Mouse (Mus musculus) kidney, adult 2 months (tissue): ENCODE results near the gene Nol4l. TPM values are rescaled to one million over a fixed set of nuclear protein-coding genes. Genes with fewer than 3 reads are reported as not detected.

Experiments
- DNase-seq: peaks from one replicate; pipeline ENCODE4 v3.0.0; 2021
- H3K27ac ChIP-seq: fragments of 200-500 bp; 2 replicates; pipeline ENCODE4 v1.5.1; 2012; ENCODE audit warnings: low read depth, low read length, control low read depth, inconsistent platforms; ENCODE audit not compliant: insufficient read depth
- H3K27me3 ChIP-seq: fragments of 200-500 bp; replicated peaks from 2 replicates; pipeline ENCODE4 v1.6.1; 2012; ENCODE audit warnings: mild to moderate bottlenecking, moderate library complexity, low read length, inconsistent platforms; ENCODE audit not compliant: control insufficient read depth, insufficient read depth
- H3K36me3 ChIP-seq: fragments of 200-500 bp; 2 replicates; pipeline ENCODE4 v1.6.1; 2012; ENCODE audit warnings: mild to moderate bottlenecking, moderate library complexity, low read length, inconsistent platforms; ENCODE audit not compliant: control insufficient read depth, insufficient read depth
- H3K4me1 ChIP-seq: fragments of 200-500 bp; 2 replicates; pipeline ENCODE4 v1.6.1; 2011; ENCODE audit warnings: low read length; ENCODE audit not compliant: control insufficient read depth, insufficient read depth
- H3K4me3 ChIP-seq: fragments of 200-500 bp; 2 replicates; pipeline ENCODE4 v1.5.1; 2011; ENCODE audit warnings: mild to moderate bottlenecking, low read depth, low read length, control low read depth; ENCODE audit not compliant: insufficient read depth
- CTCF ChIP-seq: fragments of 200-500 bp; conservative IDR thresholded peaks from 2 replicates; pipeline ENCODE4 v1.5.1; 2011; ENCODE audit warnings: low read depth, mild to moderate bottlenecking, control low read depth, low read length, moderate library complexity, mixed read lengths; ENCODE audit not compliant: insufficient read depth, insufficient read length
- POLR2A ChIP-seq: fragments of 200-500 bp; IDR thresholded peaks from one replicate; pipeline ENCODE4 v1.6.1; 2011; ENCODE audit warnings: low read depth, low read length, control low read depth
- WGBS: fragments of 180-500 bp; shearing (Covaris S2); methylation state at CpG from one replicate; pipeline ENCODE4 v1.1.7; 2018; 5-methylcytosine and 5-hydroxymethylcytosine counted together
- polyA plus RNA-seq: library from polyadenylated mRNA; depleted of rRNA; stranded (reverse); fragments of >200 nt; gene quantifications from 2 replicates; pipeline ENCODE4 v1.2.3, GENCODE M21; 2012

The Nol4l gene
- polyA plus RNA-seq, 1 experiment = 11.9 TPM

GRCm38 (mm10) chr2:153527580-153528531 is 1.9 kb downstream of the Nol4l start:
- H3K4me1 ChIP-seq = 0 out of 2 replicates have a peak, but pooled peaks cover 3% of the 10 kb centered on the region
- WGBS = 15% methylated on average over 80 of the region's 85 CpGs
- peak; percentile 58 for DNase-seq
- H3K27me3 ChIP-seq = 0 out of 2 replicates have a peak, but pooled peaks cover 2% of the 10 kb centered on the region
- H3K27ac ChIP-seq = no peak overlapping the region
- H3K4me3 ChIP-seq = peak overlapping the region; percentile 50; the same call in 1 of the 2 replicates
- no peak for TF ChIP-seq CTCF
- TF ChIP-seq POLR2A = no peak
- H3K36me3 ChIP-seq = no peaks in the 10 kb centered on the region

- no peak overlapping the region for H3K4me3 ChIP-seq
- DNase-seq = no peak
- no peak for TF ChIP-seq POLR2A
- TF ChIP-seq CTCF = no peak
- H3K36me3 ChIP-seq = no peaks in the 10 kb centered on the region
- 0 out of 2 replicates have a peak, but pooled peaks cover 3% of the 10 kb centered on the region for H3K4me1 ChIP-seq
- WGBS = 69% methylated on average over 9 of the region's 9 CpGs
- 0 out of 2 replicates have a peak, but pooled peaks cover 2% of the 10 kb centered on the region for H3K27me3 ChIP-seq
- 0 out of 2 replicates have a peak overlapping the region, but pooled peaks have one; percentile 8 for H3K27ac ChIP-seq
Measured at GRCm38 (mm10) chr2:153526850-153527530, 2.8 kb downstream of the Nol4l start.

GRCm38 (mm10) chr2:153525906-153526311 is 3.9 kb downstream of the Nol4l start:
- H3K36me3 ChIP-seq = no peaks in the 10 kb centered on the region
- 0 out of 2 replicates have a peak, but pooled peaks cover 2% of the 10 kb centered on the region for H3K27me3 ChIP-seq
- DNase-seq = no peak
- H3K4me3 ChIP-seq = no peak overlapping the region
- 52% methylated on average over 10 of the region's 10 CpGs for WGBS
- 0 out of 2 replicates have a peak, but pooled peaks cover 3% of the 10 kb centered on the region for H3K4me1 ChIP-seq
- TF ChIP-seq POLR2A (no peak), CTCF (no peak)
- no peak overlapping the region for H3K27ac ChIP-seq

- 0 out of 2 replicates have a peak, but pooled peaks cover 3% of the 10 kb centered on the region for H3K4me1 ChIP-seq
- TF ChIP-seq CTCF (no peak), POLR2A (no peak)
Measured at GRCm38 (mm10) chr2:153524727-153525126, 5.0 kb downstream of the Nol4l start.

GRCm38 (mm10) chr2:153523656-153524055 is 6.1 kb downstream of the Nol4l start:
- TF ChIP-seq CTCF = no peak
- no peak for TF ChIP-seq POLR2A
- DNase-seq = no peak
- H3K36me3 ChIP-seq = no peaks in the 10 kb centered on the region
- 0 out of 2 replicates have a peak, but pooled peaks cover 3% of the 10 kb centered on the region for H3K4me1 ChIP-seq
- 91% methylated on average over 12 of the region's 12 CpGs for WGBS
- H3K27ac ChIP-seq = no peak overlapping the region
- H3K4me3 ChIP-seq = no peak overlapping the region
- H3K27me3 ChIP-seq = 0 out of 2 replicates have a peak, but pooled peaks cover 2% of the 10 kb centered on the region

More at GRCm38 (mm10) chr2:153524727-153525126, 5.0 kb downstream of the Nol4l start:
- H3K27me3 ChIP-seq = 0 out of 2 replicates have a peak, but pooled peaks cover 2% of the 10 kb centered on the region
- no peak for DNase-seq
- no peak overlapping the region for H3K27ac ChIP-seq
- H3K4me3 ChIP-seq = no peak overlapping the region
- H3K36me3 ChIP-seq = no peaks in the 10 kb centered on the region
- WGBS = 79% methylated on average over 2 of the region's 2 CpGs

- Histone ChIP-seq H3K27me3 (no peaks in the 10 kb centered on the region), H3K36me3 (no peaks in the 10 kb centered on the region), H3K27ac (no peak overlapping the region), H3K4me3 (no peak overlapping the region), H3K4me1 (0 out of 2 replicates have a peak, but pooled peaks cover 3% of the 10 kb centered on the region)
- no peak for DNase-seq
- 66% methylated on average over 9 of the region's 9 CpGs for WGBS
- TF ChIP-seq POLR2A (no peak), CTCF (no peak)
Measured at GRCm38 (mm10) chr2:153523143-153523542, 6.6 kb downstream of the Nol4l start.
